Mouse (Mus musculus): Measurements from ENCODE around the gene Cd19. TPM values are rescaled to one million over a fixed set of nuclear protein-coding genes. Genes with fewer than 3 reads are reported as not detected.
"Not testable (repeated sequence)": the region's sequence is repeated elsewhere in the genome, so short reads cannot be mapped to it uniquely, and the experiment has no call there.

Gene Cd19
- polyA plus RNA-seq, 1 experiment from 2014 or later: not detected

DNA sequence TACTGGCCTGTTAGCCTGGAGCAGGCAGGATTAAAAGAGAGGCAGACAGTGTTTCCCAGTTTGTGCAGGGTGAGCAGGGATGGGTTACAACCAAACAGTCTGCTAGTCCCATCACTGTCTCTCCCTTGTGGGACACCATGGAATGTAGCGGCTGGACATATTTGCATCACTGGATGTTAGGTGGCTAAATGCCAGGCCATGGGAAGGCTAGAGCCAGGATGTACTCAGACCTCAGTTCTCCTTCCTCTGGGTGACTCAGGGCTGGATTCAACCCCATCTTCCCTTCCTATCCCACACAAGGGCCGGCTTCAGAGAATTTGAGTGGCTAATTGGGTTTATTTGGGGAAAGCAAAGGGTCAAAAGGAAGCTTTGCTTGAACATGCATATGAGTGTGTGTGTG lies 6.0 kb downstream of the Cd19 start:
- DNase-seq (ENCODE audit: low spot score, missing footprints) (no peak), ATAC-seq (ENCODE audit: low FRiP score) (no peak)
- no peak overlapping the region for H3K9ac ChIP-seq (ENCODE audit: low read length)
- WGBS: 90% methylated on average over 2 of the region's 2 CpGs
- no peaks in the 10 kb centered on the region for H3K27me3 ChIP-seq (ENCODE audit: control insufficient read depth, insufficient read depth, low read length)
- H3K4me3 ChIP-seq (ENCODE audit: low read depth, low read length): no peak overlapping the region
- H3K36me3 ChIP-seq (ENCODE audit: control insufficient read depth, insufficient read depth, low read length): no peaks in the 10 kb centered on the region
- no peaks in the 10 kb centered on the region for H3K9me3 ChIP-seq (ENCODE audit: control insufficient read depth, low read length)
- H3K27ac ChIP-seq (ENCODE audit: low read depth, low read length): no peak overlapping the region
- no peak overlapping the region for H3K4me2 ChIP-seq
- no peaks in the 10 kb centered on the region for H3K4me1 ChIP-seq (ENCODE audit: control insufficient read depth, insufficient read depth, low read length)

DNA sequence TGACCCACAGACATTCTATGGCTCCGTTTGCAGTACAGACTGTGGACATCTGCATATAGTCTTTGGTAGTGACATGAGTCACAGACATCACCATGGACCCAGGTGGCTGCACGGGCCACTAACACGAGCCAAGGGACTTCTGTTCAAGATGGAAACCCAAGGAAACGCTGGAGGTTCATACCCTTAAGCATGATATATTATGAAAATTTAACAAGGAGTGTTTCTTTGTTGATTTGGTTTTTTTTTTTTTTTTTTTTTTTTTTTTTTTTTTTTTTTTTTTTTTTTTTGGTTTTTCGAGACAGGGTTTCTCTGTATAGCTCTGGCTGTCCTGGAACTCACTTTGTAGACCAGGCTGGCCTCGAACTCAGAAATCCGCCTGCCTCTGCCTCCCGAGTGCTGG lies 12.2 kb downstream of the Cd19 start:
- not testable (repeated sequence) for ATAC-seq (ENCODE audit: low FRiP score); H3K4me2 ChIP-seq
- WGBS: 83% methylated on average over 7 of the region's 8 CpGs

DNA sequence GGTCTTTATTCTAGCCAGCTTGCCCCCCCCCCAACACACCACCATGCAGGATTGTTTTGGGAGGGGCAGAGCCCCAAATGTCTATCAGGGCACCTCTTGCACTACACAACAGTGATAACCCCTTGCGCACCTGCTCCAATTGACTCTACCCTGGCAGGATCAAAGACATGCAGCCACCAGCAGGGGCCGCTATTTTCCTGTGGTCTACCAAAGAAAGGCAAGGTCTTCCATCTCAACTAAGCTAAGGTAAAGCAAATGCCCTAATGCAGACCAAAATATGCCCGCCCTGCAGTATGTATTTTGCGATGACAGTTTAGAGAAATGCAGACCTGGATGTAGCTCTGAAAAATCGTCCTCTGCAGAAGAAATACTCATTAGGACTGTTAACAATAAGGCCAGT lies 15.1 kb downstream of the Cd19 start:
- H3K4me1 ChIP-seq (ENCODE audit: control insufficient read depth, insufficient read depth, low read length): peaks cover 4% of the 10 kb centered on the region
- ATAC-seq (ENCODE audit: low FRiP score): no peak
- no peaks in the 10 kb centered on the region for H3K36me3 ChIP-seq (ENCODE audit: control insufficient read depth, insufficient read depth, low read length)
- DNase-seq (ENCODE audit: low spot score, missing footprints): peak; percentile 97
- no peak overlapping the region for H3K4me3 ChIP-seq (ENCODE audit: low read depth, low read length)
- no peaks in the 10 kb centered on the region for H3K27me3 ChIP-seq (ENCODE audit: control insufficient read depth, insufficient read depth, low read length)
- no peaks in the 10 kb centered on the region for H3K9me3 ChIP-seq (ENCODE audit: control insufficient read depth, low read length)
- no peak overlapping the region for H3K4me2 ChIP-seq
- 10% methylated on average over 5 of the region's 5 CpGs for whole genome bisulfite sequencing
- H3K27ac ChIP-seq (ENCODE audit: low read depth, low read length): no peak overlapping the region
- H3K9ac ChIP-seq (ENCODE audit: low read length): no peak overlapping the region

More for the DNA sequence above, 12.2 kb downstream of the Cd19 start:
- not testable (repeated sequence) for H3K27ac ChIP-seq (ENCODE audit: low read depth, low read length); DNase-seq (ENCODE audit: low spot score, missing footprints); H3K27me3 ChIP-seq (ENCODE audit: control insufficient read depth, insufficient read depth, low read length); H3K4me1 ChIP-seq (ENCODE audit: control insufficient read depth, insufficient read depth, low read length); H3K36me3 ChIP-seq (ENCODE audit: control insufficient read depth, insufficient read depth, low read length); H3K9ac ChIP-seq (ENCODE audit: low read length); H3K4me3 ChIP-seq (ENCODE audit: low read depth, low read length); H3K9me3 ChIP-seq (ENCODE audit: control insufficient read depth, low read length)

DNA sequence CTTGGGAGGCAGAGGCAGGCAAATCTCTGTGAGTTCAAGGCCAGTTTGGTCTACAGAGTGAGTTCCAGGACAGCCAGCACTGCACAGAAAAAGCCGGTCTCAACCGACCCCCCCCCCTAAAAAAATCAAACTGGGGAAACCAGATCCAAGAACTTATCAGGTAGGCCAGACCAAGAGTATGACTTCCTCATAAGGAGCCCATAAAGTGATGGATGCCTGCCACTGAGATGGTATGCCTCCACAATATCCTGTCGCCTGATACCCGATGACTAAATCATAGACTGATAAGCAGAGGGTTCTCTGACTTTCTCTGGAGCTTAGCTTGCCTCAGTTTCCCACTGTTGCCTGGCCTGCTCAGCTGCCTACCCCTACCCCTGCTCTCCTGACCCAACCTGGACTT lies 16.9 kb downstream of the Cd19 start:
- H3K9ac ChIP-seq (ENCODE audit: low read length): no peak overlapping the region
- H3K27ac ChIP-seq (ENCODE audit: low read depth, low read length): no peak overlapping the region
- H3K36me3 ChIP-seq (ENCODE audit: control insufficient read depth, insufficient read depth, low read length): no peaks in the 10 kb centered on the region
- no peaks in the 10 kb centered on the region for H3K9me3 ChIP-seq (ENCODE audit: control insufficient read depth, low read length)
- ATAC-seq (ENCODE audit: low FRiP score) (no peak), DNase-seq (ENCODE audit: low spot score, missing footprints) (no peak)
- H3K27me3 ChIP-seq (ENCODE audit: control insufficient read depth, insufficient read depth, low read length): no peaks in the 10 kb centered on the region
- H3K4me2 ChIP-seq: no peak overlapping the region
- H3K4me1 ChIP-seq (ENCODE audit: control insufficient read depth, insufficient read depth, low read length): peaks cover 4% of the 10 kb centered on the region
- 90% methylated on average over 4 of the region's 4 CpGs for WGBS
- H3K4me3 ChIP-seq (ENCODE audit: low read depth, low read length): no peak overlapping the region

DNA sequence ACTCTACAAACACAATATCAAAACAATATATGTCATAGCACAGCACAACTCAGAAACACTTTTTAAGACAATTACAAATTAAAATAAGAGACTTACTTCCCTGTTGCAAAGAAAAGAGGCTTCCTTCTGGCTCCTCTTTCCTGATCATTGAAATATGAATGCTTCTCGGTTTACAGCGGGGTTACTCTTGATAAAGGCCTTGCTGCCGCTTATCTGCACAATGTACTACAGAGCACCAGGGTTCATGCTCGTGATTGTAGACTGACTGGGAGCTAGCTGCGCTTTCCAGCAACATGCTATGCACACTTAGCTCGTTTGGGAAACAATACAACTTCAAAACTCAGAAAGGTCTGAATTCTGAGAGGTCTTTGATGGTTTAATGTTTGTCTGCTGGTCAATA lies 17.5 kb downstream of the Cd19 start:
- DNase-seq (ENCODE audit: low spot score, missing footprints) (no peak), ATAC-seq (ENCODE audit: low FRiP score) (no peak)
- 56% methylated on average over 6 of the region's 6 CpGs for WGBS
- Histone ChIP-seq H3K4me3 (ENCODE audit: low read depth, low read length) (peak overlapping the region; percentile 72; the same call in 1 of the 2 replicates), H3K4me1 (ENCODE audit: control insufficient read depth, insufficient read depth, low read length) (peaks cover 4% of the 10 kb centered on the region), H3K36me3 (ENCODE audit: control insufficient read depth, insufficient read depth, low read length) (no peaks in the 10 kb centered on the region), H3K27me3 (ENCODE audit: control insufficient read depth, insufficient read depth, low read length) (no peaks in the 10 kb centered on the region), H3K9ac (ENCODE audit: low read length) (peak overlapping the region; percentile 12; the same call in 1 of the 2 replicates), H3K27ac (ENCODE audit: low read depth, low read length) (no peak overlapping the region), H3K9me3 (ENCODE audit: control insufficient read depth, low read length) (no peaks in the 10 kb centered on the region), H3K4me2 (peak overlapping the region; percentile 11; the same call in 1 of the 2 replicates)

DNA sequence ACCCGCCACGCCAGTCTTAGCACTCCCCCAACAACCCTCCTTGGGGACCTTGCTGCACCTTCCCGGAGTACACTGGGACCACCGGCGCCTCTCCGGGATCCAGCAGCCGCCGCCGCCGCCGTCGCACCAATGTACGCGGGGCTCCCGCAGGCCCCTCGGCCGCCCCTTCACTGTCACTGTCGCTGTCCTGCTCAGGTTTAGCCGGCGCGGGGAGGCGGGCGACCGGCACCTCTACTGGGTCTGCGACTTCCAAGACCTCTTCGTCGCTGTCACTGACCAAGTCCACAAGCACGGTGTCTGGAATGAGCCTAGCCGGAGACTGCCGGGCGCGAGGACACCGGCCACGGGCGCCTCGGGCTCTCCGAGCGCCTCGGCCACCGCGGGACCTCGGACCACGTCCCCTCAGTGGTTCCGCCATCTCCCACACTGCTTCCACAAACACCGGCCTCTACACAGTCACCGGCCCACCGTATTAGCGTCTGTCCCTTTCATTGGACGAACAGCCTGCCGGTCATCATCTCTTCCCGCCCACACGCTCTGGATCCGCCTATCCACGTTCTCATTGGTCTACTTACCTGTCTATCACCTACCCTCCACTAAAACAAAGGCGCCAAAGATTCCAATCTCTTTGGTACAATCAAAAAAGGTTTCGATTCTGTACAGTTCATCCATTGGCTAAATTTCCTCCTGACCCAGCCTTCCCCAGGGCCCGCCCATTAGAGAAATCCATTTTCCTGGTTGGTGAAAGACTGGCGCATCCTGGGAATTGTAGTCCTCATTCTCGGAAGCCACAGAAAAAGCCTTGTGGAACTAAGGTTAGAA lies 18.2 kb downstream of the Cd19 start, which contains the start of gene Nfatc2ip:
Gene Nfatc2ip (minus strand): TSS at position 440 of the 822 bp plus-strand sequence.
- peak; percentile 100 for DNase-seq (ENCODE audit: low spot score, missing footprints)
- WGBS: 0% methylated on average over 59 of the region's 59 CpGs
- Histone ChIP-seq H3K9ac (ENCODE audit: low read length) (peak within 1 kb of the TSS; percentile 70), H3K36me3 (ENCODE audit: control insufficient read depth, insufficient read depth, low read length) (no peaks in the 10 kb centered on the region), H3K4me2 (peak within 1 kb of the TSS; percentile 73), H3K27ac (ENCODE audit: low read depth, low read length) (no peak within 1 kb of the TSS), H3K9me3 (ENCODE audit: control insufficient read depth, low read length) (no peaks in the 10 kb centered on the region), H3K27me3 (ENCODE audit: control insufficient read depth, insufficient read depth, low read length) (no peaks in the 10 kb centered on the region), H3K4me1 (ENCODE audit: control insufficient read depth, insufficient read depth, low read length) (peaks cover 4% of the 10 kb centered on the region), H3K4me3 (ENCODE audit: low read depth, low read length) (peak within 1 kb of the TSS; percentile 72)
- ATAC-seq (ENCODE audit: low FRiP score): peak; percentile 100

DNA sequence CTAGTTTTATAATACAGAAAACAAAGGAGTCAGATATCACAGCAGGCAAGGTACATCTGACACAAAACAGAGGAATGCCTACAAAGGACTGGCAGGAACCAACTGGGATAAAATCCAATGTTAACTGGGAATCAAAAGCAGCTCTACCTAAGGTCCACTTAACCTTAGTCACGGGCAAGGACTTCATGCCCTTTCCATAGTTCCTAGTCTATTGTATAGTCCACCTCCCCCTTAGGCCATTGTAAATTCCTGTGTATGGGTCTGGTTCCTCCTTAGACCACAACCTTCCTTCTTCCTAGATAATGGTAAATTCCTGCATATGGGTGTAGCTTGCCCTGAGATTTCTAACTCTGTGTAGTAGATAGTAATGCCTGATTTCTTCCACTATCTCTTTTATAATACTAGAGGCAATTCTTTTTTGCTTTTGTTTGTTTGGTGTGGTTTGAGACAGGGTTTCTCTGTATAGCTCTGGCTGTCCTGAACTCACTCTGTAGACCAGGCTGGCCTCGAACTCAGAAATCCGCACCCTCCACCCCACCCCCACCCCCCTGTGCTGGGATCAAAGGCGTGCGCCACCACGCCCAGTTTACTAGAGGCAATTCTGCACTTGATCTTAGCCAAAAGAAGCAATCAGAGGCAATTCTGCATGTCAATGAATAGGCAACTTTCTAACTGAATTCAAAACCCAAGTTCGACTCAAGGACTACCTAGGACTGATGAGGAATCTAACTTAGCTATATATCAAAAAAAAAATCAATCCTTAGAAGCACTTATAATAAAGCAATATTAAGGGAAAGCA lies 22.4 kb downstream of the Cd19 start:
- H3K9me3 ChIP-seq (ENCODE audit: control insufficient read depth, low read length); H3K4me1 ChIP-seq (ENCODE audit: control insufficient read depth, insufficient read depth, low read length); H3K4me3 ChIP-seq (ENCODE audit: low read depth, low read length); H3K27ac ChIP-seq (ENCODE audit: low read depth, low read length); H3K9ac ChIP-seq (ENCODE audit: low read length); H3K4me2 ChIP-seq; DNase-seq (ENCODE audit: low spot score, missing footprints); H3K36me3 ChIP-seq (ENCODE audit: control insufficient read depth, insufficient read depth, low read length); H3K27me3 ChIP-seq (ENCODE audit: control insufficient read depth, insufficient read depth, low read length); ATAC-seq (ENCODE audit: low FRiP score): not testable (repeated sequence)
- WGBS: 89% methylated on average over 7 of the region's 7 CpGs

DNA sequence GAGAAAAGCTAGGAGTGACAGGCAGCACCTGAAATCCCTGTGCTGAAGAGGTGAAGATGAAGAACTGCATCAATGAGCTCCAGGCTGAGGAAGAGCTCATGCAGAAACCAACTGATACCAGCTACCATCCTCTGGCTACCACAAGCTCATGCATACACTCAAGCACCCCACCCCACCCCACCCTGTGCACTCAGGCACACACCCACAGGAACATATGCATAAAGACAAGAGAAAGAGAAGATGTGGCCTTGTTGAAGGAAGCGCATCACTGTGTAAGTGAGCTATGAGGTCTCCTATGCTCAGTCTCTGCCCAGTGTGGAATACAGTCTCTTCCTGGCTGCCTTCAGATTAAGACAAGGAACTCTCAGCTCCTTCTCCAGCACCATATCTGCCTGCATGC lies 26.5 kb downstream of the Cd19 start:
- no peak overlapping the region for H3K4me2 ChIP-seq
- DNase-seq (ENCODE audit: low spot score, missing footprints) (no peak), ATAC-seq (ENCODE audit: low FRiP score) (no peak)
- H3K27me3 ChIP-seq (ENCODE audit: control insufficient read depth, insufficient read depth, low read length): no peaks in the 10 kb centered on the region
- H3K4me3 ChIP-seq (ENCODE audit: low read depth, low read length): no peak overlapping the region
- no peaks in the 10 kb centered on the region for H3K9me3 ChIP-seq (ENCODE audit: control insufficient read depth, low read length)
- H3K4me1 ChIP-seq (ENCODE audit: control insufficient read depth, insufficient read depth, low read length): no peaks in the 10 kb centered on the region
- 100% methylated on average over 1 of the region's 1 CpGs for WGBS
- peaks cover 5% of the 10 kb centered on the region; the same call in 1 of the 2 replicates for H3K36me3 ChIP-seq (ENCODE audit: control insufficient read depth, insufficient read depth, low read length)
- no peak overlapping the region for H3K27ac ChIP-seq (ENCODE audit: low read depth, low read length)
- no peak overlapping the region for H3K9ac ChIP-seq (ENCODE audit: low read length)

DNA sequence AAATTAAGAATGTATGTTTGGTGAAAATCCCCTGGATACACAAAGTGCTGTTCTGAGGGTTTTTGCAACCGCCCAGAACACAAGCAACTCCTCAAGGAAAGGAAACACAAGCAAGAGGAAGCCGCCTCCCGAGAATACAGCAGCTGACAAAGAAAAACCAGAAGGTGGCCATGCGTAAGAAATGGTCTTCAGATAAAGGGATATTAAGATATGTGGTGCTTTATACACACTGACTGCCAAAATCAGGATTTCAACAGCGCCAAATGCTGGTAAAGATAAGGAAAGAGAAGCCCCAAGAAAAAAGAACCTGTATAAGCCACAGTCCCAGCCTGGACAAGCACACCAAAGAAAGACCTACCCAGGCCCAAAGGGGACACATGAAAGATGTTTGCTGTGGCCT lies 31.1 kb downstream of the Cd19 start:
- Histone ChIP-seq H3K36me3 (ENCODE audit: control insufficient read depth, insufficient read depth, low read length) (peaks cover 3% of the 10 kb centered on the region; the same call in 1 of the 2 replicates), H3K4me3 (ENCODE audit: low read depth, low read length) (no peak overlapping the region), H3K9me3 (ENCODE audit: control insufficient read depth, low read length) (no peaks in the 10 kb centered on the region), H3K27me3 (ENCODE audit: control insufficient read depth, insufficient read depth, low read length) (no peaks in the 10 kb centered on the region), H3K9ac (ENCODE audit: low read length) (no peak overlapping the region), H3K4me1 (ENCODE audit: control insufficient read depth, insufficient read depth, low read length) (no peaks in the 10 kb centered on the region), H3K4me2 (no peak overlapping the region), H3K27ac (ENCODE audit: low read depth, low read length) (no peak overlapping the region)
- ATAC-seq (ENCODE audit: low FRiP score) (no peak), DNase-seq (ENCODE audit: low spot score, missing footprints) (no peak)
- 94% methylated on average over 5 of the region's 5 CpGs for WGBS

Data from midbrain, embryonic 11.5 days (tissue).